Mouse (Mus musculus) frontal cortex, postnatal 25 days (tissue): ENCODE data around the gene Zfp735.

Experiments used
- DNase-seq, 2 experiments: peaks; one replicate each; pipeline ENCODE4 v3.0.0; 2022; ENCODE audit warnings: low spot score in 2 of 2

Gene Zfp735

GRCm38 (mm10) chr11:73688478-73688877, at the start of gene Zfp735:
Gene Zfp735, plus strand, starts transcription at chr11:73688778.
- DNase-seq: no peak

- DNase-seq: no peak
Measured at GRCm38 (mm10) chr11:73759115-73759514, 70.5 kb downstream of the Zfp735 start.
